Mouse (Mus musculus) adrenal gland, postnatal 36 days (tissue): ENCODE results near the gene Olfr418. TPM values are rescaled to one million over a fixed set of nuclear protein-coding genes. Genes with fewer than 3 reads are reported as not detected.
"Not testable (repeated sequence)": the region's sequence is repeated elsewhere in the genome, so short reads cannot be mapped to it uniquely, and the experiment has no call there.

ENCODE experiments used
- DNase-seq, 2 experiments: peaks; one replicate each; pipeline ENCODE4 v3.0.0; 2021; ENCODE audit warnings: mixed read lengths in 1 of 2
- long read RNA-seq, 2 experiments: library from polyadenylated mRNA; stranded (forward); transcript quantifications; one replicate each; pipeline ENCODE4 v2.0.0; 2021; ENCODE audit warnings: borderline sequencing depth in 2 of 2
- total RNA-seq, 2 experiments: library from RNA; stranded (reverse); gene quantifications; 2 replicates each; pipeline ENCODE4 v1.2.3; 2021

The Olfr418 gene
- not detected for total RNA-seq
- long read RNA-seq, experiment 1 = 0 reads
- long read RNA-seq, experiment 2 = 0 reads

DNA sequence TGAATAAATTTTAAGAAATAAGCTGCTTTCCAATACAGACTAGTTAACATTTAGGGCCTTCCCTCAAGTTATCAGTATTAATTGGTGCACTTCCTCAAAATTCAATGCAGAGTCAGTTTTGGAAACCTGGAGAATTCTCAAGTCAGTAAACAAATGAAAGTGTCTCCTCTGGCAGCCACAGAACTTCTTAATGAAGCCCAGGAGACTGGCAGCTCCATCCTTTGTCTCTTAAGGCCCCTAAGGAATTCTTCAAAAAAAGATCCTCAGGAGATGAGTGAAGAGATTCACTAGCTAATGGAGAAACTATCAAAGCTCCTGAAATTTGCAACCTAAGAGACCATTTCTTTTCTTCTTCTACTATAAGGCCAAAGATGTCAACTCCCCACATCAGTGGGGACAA is at the start of gene Olfr418:
Gene Olfr418, plus strand, starts transcription at position 301 of the 400 bp plus-strand sequence.
- no peak for DNase-seq

DNA sequence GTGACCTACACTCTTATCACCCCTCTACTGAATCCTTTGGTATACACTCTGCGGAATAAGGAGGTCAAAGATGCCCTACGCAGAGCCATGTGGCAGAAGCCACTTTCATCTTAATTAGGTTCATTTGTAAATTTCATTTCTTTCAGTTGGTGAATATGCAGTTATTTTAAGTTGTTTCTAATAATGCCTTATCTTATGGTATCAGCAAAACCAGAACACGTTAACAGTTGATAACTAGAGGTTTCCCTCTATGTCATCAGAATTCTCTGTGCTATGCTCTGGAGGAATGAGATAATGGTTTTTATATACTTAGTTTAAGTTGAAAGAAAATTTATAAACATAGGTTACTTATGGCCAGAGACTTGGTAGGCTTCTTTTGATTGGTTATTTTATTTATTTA is 49.3 kb upstream of the Olfr418 start:
- no peak for DNase-seq

- DNase-seq = no peak
Observed at GRCm38 (mm10) chr1:173227081-173227480, 38.7 kb upstream of the Olfr418 start, which contains the start of gene Fcer1a. Gene Fcer1a (minus strand): TSS chr1:173227214.

DNA sequence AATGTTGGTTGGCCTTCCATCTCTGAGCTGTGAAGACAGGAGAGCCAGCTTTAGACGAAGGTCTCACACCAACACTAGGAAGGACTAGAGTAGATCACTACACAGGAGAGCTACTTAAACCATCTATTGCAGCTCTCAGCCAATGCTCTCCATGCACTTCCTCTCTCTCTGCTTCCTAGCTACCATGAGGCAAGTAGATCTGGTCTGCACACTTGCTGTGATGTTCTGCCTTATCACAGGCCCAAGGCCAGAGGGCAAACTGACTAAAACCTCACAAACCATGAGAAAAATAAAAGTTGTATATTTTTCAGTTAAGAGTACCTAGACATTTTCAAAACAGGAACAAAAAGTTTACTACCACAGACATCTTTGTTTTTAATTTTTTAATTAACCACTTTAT is 28.8 kb upstream of the Olfr418 start:
- not testable (repeated sequence) for DNase-seq

DNA sequence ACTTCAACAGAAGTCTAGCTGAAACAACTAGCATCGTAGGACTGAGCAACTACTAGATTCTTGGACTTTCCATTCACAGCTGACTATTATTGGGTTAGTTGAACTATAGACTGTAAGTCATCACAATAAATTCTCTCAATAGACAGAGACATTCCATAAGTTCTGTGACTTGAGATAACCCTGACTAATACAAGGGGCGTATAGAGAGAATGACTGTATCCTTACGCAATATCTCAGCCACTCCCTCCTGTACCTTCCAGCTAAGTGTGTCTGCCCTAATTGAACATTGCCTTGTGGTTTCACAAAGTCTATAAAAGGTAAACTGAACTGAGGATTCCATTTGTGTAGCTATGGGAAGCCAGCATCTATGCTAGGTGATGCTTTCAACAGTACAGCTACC is 15.9 kb upstream of the Olfr418 start:
- no peak for DNase-seq

DNA sequence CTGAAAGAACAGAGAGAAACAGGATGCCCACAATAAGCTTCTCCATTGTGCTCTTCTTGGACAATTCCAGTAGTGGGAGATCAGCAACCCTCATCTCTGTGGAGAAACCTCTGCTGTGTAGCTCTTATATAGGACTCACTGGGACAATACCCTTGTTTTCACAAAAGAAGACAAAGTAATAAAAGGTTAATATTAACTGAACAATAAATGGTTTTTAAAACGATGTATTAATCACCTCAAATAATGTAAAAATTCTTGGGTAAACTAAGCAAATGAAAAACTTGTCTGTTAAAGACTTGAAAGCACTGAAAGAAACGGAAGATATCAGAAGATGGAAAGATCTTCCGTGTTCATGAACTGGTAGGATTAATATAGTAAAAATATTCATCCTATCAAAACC is 11.9 kb downstream of the Olfr418 start, which contains the start of gene Mptx2:
Gene Mptx2, minus strand, starts transcription at position 101 of the 400 bp plus-strand sequence.
- DNase-seq = no peak

- not testable (repeated sequence) for DNase-seq
Observed at GRCm38 (mm10) chr1:173302795-173303194, 37.0 kb downstream of the Olfr418 start.

DNA sequence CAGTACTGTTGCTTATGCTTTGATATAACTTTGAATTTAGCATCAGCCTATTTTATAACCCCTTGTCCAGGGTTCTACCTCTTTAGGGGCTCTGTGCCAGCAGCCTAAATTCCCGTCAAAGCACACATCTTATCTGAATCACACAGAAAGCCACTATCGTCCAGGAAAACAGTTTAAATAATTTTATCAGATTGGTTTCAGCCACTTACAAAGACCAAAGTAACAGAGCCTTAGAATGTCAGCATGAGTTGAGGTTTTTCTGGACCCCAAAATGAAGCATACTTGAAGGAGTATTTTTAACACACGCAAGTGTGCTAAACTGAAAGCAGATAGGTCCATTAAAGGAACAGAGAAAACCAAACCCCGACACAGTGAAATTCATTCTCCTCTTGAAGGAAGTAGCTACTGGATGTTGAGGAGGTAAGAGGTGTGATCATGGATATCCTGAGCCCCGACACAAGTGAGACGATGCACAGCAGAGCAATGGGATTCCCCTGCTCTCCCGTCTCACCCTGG is 47.8 kb downstream of the Olfr418 start:
- not testable (repeated sequence) for DNase-seq

GRCm38 (mm10) chr1:173315725-173316124 is 49.9 kb downstream of the Olfr418 start:
- no peak for DNase-seq

- no peak for DNase-seq
Observed at GRCm38 (mm10) chr1:173317925-173318477, 52.2 kb downstream of the Olfr418 start.

DNA sequence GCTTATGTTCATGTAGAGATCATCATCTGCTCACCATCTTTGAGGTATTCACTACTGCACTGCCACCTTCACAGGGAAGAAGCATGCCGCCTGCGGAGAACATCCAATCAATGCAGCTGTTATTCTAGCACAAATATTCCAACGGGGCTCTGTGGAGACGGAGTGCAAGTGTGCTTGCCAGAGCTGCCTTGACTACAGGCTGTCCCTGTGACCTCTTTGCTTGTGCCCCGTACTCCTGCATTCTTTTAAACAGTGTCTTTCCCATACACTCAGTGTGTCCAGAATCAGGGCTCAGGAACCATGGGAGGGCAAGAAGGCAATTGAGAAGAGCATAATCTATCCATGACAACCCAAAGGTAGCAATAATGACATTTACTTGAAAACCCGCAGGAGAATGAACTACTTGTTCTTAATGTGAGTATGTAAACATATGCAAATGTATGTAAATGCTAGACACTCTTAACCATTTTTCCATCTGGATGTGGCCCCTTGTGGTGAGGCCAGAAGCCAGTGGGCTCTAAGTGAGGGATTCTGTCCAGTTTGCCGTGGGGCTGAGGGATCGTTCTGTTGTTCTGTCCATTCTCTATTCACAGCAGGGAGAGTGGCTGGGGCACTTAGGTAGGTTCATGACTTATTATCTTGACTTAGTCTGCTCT is 55.9 kb downstream of the Olfr418 start:
- no peak for DNase-seq

GRCm38 (mm10) chr1:173322249-173322627 is 56.4 kb downstream of the Olfr418 start:
- no peak for DNase-seq

Other genes with a start within 250 kb of the Olfr418 start
- gene Olfr1408, start 128.6 kb upstream of the Olfr418 start, total RNA-seq = not detected
- not detected for gene Olfr1406, start 75.4 kb upstream of the Olfr418 start, total RNA-seq
- gene Olfr218, start 68.2 kb upstream of the Olfr418 start, total RNA-seq = not detected
- not detected for gene Olfr1404, start 53.6 kb upstream of the Olfr418 start, total RNA-seq
- under 1 TPM in 1 of 2 experiments, not detected in 1; 0.30 TPM for gene Fcer1a, start 38.8 kb upstream of the Olfr418 start, total RNA-seq
- not detected for gene Mptx2, start 11.8 kb downstream of the Olfr418 start, total RNA-seq
- gene Ackr1, start 67.7 kb downstream of the Olfr418 start, total RNA-seq = 1 to 10 TPM; 1.6 to 2.8 TPM
- gene Aim2, start 84.9 kb downstream of the Olfr418 start, total RNA-seq = 1 to 10 TPM in 1 of 2 experiments, under 1 TPM in 1; 0.53 to 2.1 TPM
- gene Cadm3, start 101.7 kb downstream of the Olfr418 start, total RNA-seq = 1 to 10 TPM; 6.8 to 9.3 TPM
- gene Ifi206, start 225.0 kb downstream of the Olfr418 start, total RNA-seq = 1 to 10 TPM in 1 of 2 experiments, under 1 TPM in 1; 0.53 to 1.0 TPM